Mouse (Mus musculus) ES-Bruce4 (cell line): ENCODE results near the gene Rnf19b.

ENCODE experiments used
- CTCF ChIP-seq: IDR thresholded peaks from one replicate; pipeline ENCODE4 v1.8.1; 2011; ENCODE audit warnings: low read depth, low read length
- POLR2A ChIP-seq: IDR thresholded peaks from one replicate; pipeline ENCODE4 v1.8.1; 2011; ENCODE audit warnings: low read length; ENCODE audit not compliant: insufficient read depth

- TF ChIP-seq CTCF (no peak), POLR2A (no peak)
Observed at GRCm38 (mm10) chr4:129102133-129102829, 44.2 kb downstream of the Rnf19b start.
